Mouse (Mus musculus): ENCODE data around the gene Kcna7.
"Not testable (repeated sequence)": the region's sequence is repeated elsewhere in the genome, so short reads cannot be mapped to it uniquely, and the experiment has no call there.

Gene Kcna7

GRCm38 (mm10) chr7:45405091-45406075, at the start of gene Kcna7:
Gene Kcna7 (plus strand): TSS chr7:45405653.
- DNase-seq (ENCODE audit: low spot score in 2 of 2) = peak; percentile 64 to 77

GRCm38 (mm10) chr7:45356087-45356486, 49.4 kb upstream of the Kcna7 start:
- DNase-seq (ENCODE audit: low spot score in 2 of 2) = no peak

- not testable (repeated sequence) for DNase-seq (ENCODE audit: low spot score in 2 of 2)
Measured at GRCm38 (mm10) chr7:45359081-45359480, 46.4 kb upstream of the Kcna7 start.

DNA sequence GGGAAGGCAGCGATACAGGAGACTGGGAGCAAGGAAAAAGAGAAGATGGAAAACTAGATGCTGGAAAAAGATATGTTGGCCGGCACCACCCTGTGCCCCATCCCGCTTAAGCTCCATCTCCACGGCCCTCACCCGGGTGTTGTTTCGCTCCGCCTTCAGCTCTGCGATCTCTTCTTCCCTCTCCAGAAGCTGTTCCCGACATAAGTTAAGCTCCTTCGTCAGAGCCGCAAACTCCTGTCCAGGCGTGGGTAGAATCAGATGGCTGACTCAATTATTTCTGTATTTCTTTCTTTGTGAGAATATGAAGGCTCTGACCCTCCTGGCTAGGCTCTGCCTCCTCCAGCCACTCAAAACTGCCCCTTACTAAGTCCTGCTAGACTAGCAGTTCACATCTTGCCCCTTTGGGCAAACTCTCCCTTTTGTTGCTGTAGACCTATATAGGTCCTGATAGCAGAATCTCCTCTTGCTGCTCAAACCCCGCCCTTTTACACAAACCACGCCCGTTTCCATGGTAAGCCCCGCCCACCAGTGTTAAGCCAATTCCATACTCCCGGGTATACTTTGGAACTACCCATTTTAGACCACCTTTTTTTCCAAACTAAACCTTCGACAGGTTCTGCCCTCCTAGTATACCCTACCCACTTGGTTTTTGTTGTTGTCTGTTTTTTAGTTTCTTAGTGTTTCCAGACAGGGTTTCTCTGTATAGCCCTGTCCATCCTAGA, 44.9 kb upstream of the Kcna7 start:
- DNase-seq (ENCODE audit: low spot score in 2 of 2) = no peak

- peak in 1 of 2 experiments; percentile 73 for DNase-seq (ENCODE audit: low spot score in 2 of 2)
Measured at GRCm38 (mm10) chr7:45361243-45361804, 44.1 kb upstream of the Kcna7 start.

DNA sequence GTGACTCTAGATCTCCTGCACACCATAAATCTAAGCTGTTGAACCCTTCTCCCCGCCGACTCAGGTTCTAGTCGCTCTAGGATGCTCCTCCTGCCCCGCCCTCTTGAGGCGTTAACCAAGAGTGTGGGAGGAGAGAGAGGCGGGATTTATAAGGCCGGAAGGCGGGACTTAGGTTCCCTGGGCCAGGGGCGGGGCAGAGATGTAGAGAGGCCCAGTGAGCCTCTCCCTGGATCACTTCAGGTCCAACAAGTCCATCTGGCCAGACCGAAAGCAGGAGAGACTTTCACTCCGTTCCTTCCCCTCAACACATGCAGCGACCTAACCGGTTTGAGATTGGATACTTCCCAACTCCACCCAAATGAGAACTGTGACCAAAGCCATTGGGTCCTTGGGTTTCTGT, 42.7 kb upstream of the Kcna7 start:
- DNase-seq (ENCODE audit: low spot score in 2 of 2) = peak in 1 of 2 experiments; percentile 44

GRCm38 (mm10) chr7:45363983-45364382, 41.5 kb upstream of the Kcna7 start:
- no peak for DNase-seq (ENCODE audit: low spot score in 2 of 2)

GRCm38 (mm10) chr7:45365742-45366651, 39.5 kb upstream of the Kcna7 start:
- DNase-seq (ENCODE audit: low spot score in 2 of 2) = peak in 1 of 2 experiments; percentile 75

DNA sequence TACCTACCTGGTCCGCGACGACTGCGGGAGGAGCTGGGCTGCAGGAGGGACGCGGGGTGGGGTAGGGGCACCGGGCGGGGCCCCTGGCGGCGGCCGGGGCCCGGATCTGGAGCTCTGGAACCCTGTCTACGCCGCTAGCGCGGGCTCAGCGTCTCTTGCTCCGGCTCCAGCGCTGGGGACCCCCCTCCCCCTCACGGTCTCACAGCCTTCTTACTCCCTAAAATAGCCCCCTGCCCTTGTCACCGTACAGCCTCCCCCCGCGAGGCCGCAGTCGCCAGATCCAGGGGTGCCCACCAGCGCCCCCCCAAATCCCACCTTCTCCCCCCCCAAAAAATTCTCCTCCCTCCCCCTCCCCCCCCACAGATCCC, 38.8 kb upstream of the Kcna7 start, which contains the start of gene Ppfia3:
Gene Ppfia3 (minus strand): TSS at position 368 of the 368 bp plus-strand sequence.
- no peak for DNase-seq (ENCODE audit: low spot score in 2 of 2)

DNA sequence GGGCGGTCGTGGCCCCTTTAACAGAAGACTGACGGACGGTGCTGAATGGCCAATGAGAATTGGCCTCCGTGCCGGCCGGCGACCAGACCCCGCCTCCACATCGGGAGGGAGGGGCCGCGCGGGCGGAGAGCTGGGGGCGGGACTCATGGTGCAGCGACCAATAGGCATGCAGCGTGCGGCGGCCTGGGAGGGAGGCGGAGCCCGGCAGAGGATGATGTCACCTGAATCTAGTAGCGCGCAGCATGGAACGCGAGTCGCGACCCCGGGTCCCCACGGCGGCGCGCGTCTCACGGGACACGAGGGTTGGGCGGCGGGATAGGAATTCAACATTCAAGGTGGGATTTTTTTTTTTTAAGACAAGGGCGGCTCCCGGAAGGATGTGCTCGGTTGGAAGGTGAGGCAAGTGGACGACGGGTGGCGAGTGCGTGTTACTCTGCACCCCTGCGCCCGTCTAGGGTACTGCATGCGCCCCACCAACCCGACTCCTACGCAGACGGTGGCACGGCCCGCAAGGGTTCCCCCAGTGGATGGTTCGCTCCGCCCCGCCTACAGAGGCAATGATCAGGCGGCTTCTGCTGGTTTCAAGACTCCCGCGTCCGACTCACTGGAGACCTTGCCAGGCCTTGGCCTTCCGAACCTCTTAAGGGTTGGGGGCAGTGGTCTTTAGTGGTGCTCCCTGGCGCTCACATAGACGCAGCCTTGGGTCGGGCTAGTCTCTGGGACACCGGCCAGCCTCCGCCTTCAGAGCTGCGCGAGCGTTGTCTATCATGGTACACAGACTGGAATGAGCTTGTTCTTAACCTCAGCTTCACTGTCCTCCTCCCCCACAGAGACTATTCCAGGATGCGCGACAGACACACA, 38.2 kb upstream of the Kcna7 start:
- peak; percentile 96 to 99 for DNase-seq (ENCODE audit: low spot score in 2 of 2)

DNA sequence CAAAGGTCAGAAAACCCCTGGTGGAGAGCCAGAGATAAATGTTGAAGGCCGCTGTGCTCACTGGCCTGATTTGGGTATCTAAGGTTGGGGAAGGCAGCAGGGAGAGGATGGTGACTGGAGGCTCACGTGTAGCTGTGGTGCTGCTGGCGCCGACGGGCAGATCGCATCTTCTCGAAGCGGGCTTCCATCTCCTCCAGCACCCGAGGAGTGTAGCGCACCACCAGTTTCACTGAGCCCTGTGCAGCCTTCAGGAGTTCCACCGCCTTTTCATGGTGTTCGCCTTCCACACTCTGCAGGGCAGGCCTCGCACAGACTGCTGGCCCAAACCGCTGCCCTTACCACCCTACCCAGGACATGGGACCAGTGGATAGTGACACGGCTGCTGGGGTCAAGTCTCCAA, 37.3 kb upstream of the Kcna7 start:
- peak in 1 of 2 experiments; percentile 55 for DNase-seq (ENCODE audit: low spot score in 2 of 2)

DNA sequence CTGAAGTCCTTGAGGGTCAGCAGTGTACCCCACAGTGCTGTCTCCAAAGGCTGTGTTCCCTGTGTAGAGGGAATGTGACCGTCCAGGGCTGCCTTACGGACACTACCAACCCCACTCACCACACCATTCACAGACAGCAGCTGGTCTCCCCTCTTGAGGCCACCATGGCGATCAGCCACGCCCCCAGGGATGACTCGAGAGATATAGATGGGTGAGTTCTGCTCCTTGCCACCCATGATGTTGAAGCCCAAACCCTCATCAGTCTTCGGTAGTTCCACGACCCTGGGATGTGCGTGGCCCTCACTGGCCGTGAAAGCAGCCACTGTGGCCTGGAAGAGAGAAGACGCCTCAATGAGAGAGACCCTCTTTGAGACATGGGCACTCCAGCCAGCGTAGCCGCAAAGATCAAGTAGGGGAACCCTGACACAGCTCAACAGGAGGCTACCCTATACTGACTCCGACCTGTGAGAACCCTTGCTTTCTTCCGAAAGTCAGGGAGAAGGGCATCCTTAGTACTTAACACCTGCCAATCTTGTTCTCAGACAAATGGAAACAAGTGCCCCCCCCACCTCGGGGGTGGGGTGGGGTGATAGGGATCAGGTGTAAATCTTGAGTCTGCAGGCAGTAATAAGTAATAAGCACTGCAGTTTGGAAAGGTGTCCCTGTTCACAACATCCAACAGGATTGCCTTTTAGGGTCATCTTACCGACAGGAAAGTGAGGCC, 36.3 kb upstream of the Kcna7 start:
- DNase-seq (ENCODE audit: low spot score in 2 of 2) = peak in 1 of 2 experiments; percentile 45

GRCm38 (mm10) chr7:45369836-45370474, 35.5 kb upstream of the Kcna7 start:
- DNase-seq (ENCODE audit: low spot score in 2 of 2) = no peak

DNA sequence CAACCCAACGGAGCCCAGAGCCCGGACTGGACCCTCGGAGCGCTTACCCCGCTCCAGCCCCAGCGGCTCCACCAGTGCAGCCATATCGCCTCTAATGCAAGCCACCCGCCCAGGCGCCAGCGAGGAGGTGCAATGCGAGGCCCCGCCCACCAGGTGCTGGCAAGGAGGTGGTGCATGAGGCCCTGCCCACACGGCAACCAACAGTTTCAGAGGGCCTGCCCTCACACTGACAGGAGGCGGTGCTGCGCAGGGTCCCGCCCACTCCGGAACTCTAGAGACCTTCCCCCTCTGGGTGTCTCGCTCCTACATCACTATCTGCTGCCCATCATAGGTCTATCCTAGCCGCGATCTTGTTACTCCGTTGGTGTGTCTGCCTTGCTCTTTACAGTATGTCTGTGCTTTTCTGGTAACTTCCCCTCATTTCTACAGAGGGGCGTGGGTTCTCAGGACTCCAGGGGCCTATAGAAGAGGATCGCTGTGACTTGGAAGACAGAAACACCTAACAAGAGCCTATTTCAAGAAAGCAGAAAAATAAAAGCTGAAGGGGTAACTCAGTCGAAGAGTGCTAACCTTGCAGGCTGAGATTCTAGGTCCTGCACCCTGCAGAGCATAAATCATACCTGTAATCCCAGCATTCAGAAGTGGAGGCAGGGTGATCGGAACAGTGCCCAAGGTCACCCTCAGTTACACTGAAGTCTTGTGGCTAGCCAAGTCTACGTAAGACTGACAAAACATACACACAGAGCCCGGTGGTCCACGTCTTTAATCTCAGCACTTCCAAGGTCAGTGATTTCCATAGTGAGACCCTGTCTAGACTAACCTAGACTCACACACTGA, 34.8 kb upstream of the Kcna7 start, which contains the start of gene Lin7b:
Gene Lin7b (minus strand): TSS at position 109 of the 837 bp plus-strand sequence.
- DNase-seq (ENCODE audit: low spot score in 2 of 2) = peak; percentile 83 to 89

DNA sequence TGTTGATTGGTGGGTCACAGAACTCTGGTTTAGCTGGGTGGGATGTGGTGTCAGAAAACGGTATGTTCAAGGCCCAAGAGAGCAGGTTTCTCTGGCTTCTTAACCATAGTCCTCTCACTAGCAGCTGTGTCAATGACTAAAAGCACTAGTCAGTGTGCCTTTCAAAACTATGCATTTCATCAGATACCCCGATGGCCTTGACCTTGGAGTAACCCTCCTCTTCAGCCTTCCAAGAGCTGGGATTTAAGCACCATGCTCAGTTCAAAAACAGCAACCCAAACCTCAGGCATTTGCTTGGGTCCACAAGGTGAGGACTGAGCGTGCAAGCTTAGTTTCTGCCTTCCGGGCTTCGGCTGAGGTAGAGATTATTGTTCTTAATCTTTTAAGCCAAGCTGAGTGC, 33.1 kb upstream of the Kcna7 start:
- no peak for DNase-seq (ENCODE audit: low spot score in 2 of 2)

DNA sequence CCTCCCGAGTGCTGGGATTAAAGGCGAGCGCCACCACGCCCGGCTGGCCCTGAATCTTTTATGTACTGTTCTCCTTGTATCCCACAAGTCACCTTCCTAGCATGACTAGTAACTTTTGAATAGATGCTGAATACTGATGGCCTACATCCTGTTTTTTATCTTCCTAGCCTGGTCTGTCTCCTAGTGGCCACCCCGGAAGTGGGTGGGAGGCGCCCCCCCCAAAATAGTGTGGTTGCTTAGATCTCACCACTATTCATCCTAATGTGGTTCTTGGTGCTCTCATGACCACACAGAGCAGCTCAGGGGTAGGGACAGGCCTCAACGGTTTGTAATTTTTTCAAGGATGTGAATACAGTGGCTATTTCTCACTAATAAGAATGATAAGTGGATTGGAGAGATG, 30.8 kb upstream of the Kcna7 start:
- DNase-seq (ENCODE audit: low spot score in 2 of 2) = no peak

GRCm38 (mm10) chr7:45376057-45376456, 29.4 kb upstream of the Kcna7 start:
- DNase-seq (ENCODE audit: low spot score in 2 of 2) = no peak

- DNase-seq (ENCODE audit: low spot score in 2 of 2) = no peak
Measured at GRCm38 (mm10) chr7:45386077-45386476, 19.4 kb upstream of the Kcna7 start.
